Mouse (Mus musculus) stomach, embryonic 15.5 days (tissue): ENCODE results near the gene Igsf21. TPM values are rescaled to one million over a fixed set of nuclear protein-coding genes. Genes with fewer than 3 reads are reported as not detected.

ENCODE experiments used
- ATAC-seq: fragments of 200-750 bp; cut with Nextera tagmentation; 2 replicates; pipeline ENCODE4 v1.8.0; 2017; ENCODE audit warnings: low read depth, moderate number of reproducible peaks, moderate TSS enrichment; ENCODE audit not compliant: insufficient read depth, low FRiP score
- H3K27ac ChIP-seq: fragments of 300-500 bp; sonication (generic); 2 replicates; pipeline ENCODE4 v1.5.1; 2015; ENCODE audit warnings: mild to moderate bottlenecking, inconsistent platforms
- H3K27me3 ChIP-seq: fragments of 300-500 bp; sonication (generic); replicated peaks from 2 replicates; pipeline ENCODE4 v1.6.1; 2015; ENCODE audit warnings: inconsistent platforms
- H3K36me3 ChIP-seq: fragments of 300-500 bp; sonication (generic); 2 replicates; pipeline ENCODE4 v1.6.1; 2015; ENCODE audit warnings: inconsistent platforms
- H3K4me1 ChIP-seq: fragments of 300-500 bp; sonication (generic); 2 replicates; pipeline ENCODE4 v1.6.1; 2015; ENCODE audit warnings: inconsistent platforms
- H3K4me2 ChIP-seq: fragments of 300-500 bp; sonication (generic); 2 replicates; pipeline ENCODE4 v1.6.1; 2015; ENCODE audit warnings: mild to moderate bottlenecking, inconsistent platforms
- H3K4me3 ChIP-seq: fragments of 300-500 bp; sonication (generic); replicated peaks from 2 replicates; pipeline ENCODE4 v1.5.1; 2015; ENCODE audit warnings: inconsistent platforms
- H3K9ac ChIP-seq: fragments of 300-500 bp; sonication (generic); 2 replicates; pipeline ENCODE4 v1.6.1; 2015; ENCODE audit warnings: inconsistent platforms
- H3K9me3 ChIP-seq: fragments of 300-500 bp; sonication (generic); 2 replicates; pipeline ENCODE4 v1.6.1; 2016; ENCODE audit warnings: inconsistent platforms
- WGBS: fragments of 180-500 bp; shearing (Covaris S2); methylation state at CpG from one replicate; pipeline ENCODE4 v1.1.7; 2015; 5-methylcytosine and 5-hydroxymethylcytosine counted together
- polyA plus RNA-seq: library from polyadenylated mRNA; unstranded; fragments of >200 nt; fragmentation: Nextera tagmentation; extraction: Ambion mirVana; gene quantifications from 2 replicates; pipeline ENCODE4 v1.2.1, GENCODE M21; 2015

Gene Igsf21
- polyA plus RNA-seq, 1 experiment from 2014 or later: 1.8 TPM

DNA sequence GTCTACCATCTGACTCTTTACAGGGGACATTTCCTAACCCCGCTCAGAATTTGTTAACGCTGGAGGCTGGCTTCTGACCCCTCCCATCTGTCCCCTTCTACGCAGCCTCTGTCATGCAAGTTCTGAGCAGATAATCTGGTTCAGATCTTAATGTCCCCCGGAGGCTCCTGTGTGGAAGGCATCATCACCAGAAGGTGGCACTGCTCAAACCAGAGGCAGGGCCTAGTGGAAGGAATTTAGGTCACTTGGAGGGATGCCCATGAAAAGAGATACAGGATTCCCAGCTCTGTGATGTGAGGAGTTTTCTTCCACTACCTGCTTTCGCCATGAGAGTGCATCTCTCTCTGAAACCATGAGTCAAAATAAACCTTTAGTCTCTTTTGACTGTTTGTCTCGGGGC is 67.0 kb downstream of the Igsf21 start:
- Histone ChIP-seq H3K4me3 (no peak overlapping the region), H3K27me3 (0 out of 2 replicates have a peak, but pooled peaks cover 3% of the 10 kb centered on the region)
- 78% methylated on average over 6 of the region's 6 CpGs for WGBS

DNA sequence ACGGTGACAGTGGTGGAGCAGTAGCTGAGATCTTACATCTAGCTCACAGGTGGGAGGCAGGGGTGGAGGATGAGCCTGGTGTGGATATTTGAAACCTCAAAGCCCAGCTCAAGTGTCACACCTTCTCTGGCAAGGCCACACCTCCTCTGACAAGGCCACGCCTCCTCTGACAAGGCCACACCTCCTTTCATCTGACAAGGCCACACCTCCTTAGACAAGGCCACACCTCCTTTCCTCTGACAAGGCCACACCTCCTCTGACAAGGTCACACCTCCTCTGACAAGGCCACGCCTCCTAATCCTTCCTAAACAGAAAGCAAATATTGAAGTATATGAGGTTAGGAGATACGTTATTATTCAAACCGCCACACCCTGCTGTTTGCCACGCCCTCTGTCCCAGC is 69.5 kb downstream of the Igsf21 start:
- no peaks in the 10 kb centered on the region for H3K36me3 ChIP-seq
- no peaks in the 10 kb centered on the region for H3K4me1 ChIP-seq
- H3K27ac ChIP-seq: no peak overlapping the region
- no peak overlapping the region for H3K4me3 ChIP-seq
- 0 out of 2 replicates have a peak, but pooled peaks cover 3% of the 10 kb centered on the region for H3K27me3 ChIP-seq
- 82% methylated on average over 6 of the region's 6 CpGs for WGBS
- no peak overlapping the region for H3K4me2 ChIP-seq
- ATAC-seq: no peak
- no peaks in the 10 kb centered on the region for H3K9me3 ChIP-seq
- H3K9ac ChIP-seq: no peak overlapping the region

More for the DNA sequence above, 67.0 kb downstream of the Igsf21 start:
- no peaks in the 10 kb centered on the region for H3K36me3 ChIP-seq
- no peak overlapping the region for H3K27ac ChIP-seq
- H3K9ac ChIP-seq: no peak overlapping the region
- no peak for ATAC-seq
- H3K4me2 ChIP-seq: no peak overlapping the region
- no peaks in the 10 kb centered on the region for H3K9me3 ChIP-seq
- H3K4me1 ChIP-seq: no peaks in the 10 kb centered on the region

- no peak for ATAC-seq
- Histone ChIP-seq H3K4me3 (no peak overlapping the region), H3K36me3 (no peaks in the 10 kb centered on the region), H3K9me3 (no peaks in the 10 kb centered on the region), H3K27ac (no peak overlapping the region), H3K9ac (no peak overlapping the region), H3K27me3 (no peaks in the 10 kb centered on the region), H3K4me2 (0 out of 2 replicates have a peak overlapping the region, but pooled peaks have one; percentile 8), H3K4me1 (no peaks in the 10 kb centered on the region)
- 26% methylated on average over 13 of the region's 13 CpGs for WGBS
Measured at GRCm38 (mm10) chr4:140173746-140174399, 72.7 kb downstream of the Igsf21 start.

DNA sequence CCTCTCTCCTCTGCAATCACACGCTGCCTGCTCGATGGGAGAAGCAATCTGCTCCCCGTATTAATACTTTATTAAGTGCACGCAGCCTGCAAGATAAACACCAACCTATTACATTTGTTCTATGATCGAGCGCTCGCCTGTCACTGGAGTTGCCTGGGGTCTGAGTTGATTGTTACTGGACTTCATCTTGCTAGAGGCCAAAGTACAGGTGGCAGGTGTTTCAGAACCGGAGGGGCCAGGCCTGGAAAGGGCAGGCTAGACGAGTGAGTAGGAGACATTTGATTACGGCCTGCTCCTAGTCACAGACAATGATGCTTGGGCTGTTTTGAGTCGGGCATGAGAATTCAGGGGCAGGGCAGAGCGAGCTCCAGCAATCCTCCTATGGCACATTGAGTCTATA is 73.5 kb downstream of the Igsf21 start:
- Histone ChIP-seq H3K4me3 (no peak overlapping the region), H3K9ac (no peak overlapping the region), H3K4me2 (no peak overlapping the region), H3K27ac (no peak overlapping the region), H3K4me1 (no peaks in the 10 kb centered on the region), H3K9me3 (no peaks in the 10 kb centered on the region), H3K27me3 (no peaks in the 10 kb centered on the region), H3K36me3 (no peaks in the 10 kb centered on the region)
- no peak; the same call in 1 of the 2 replicates for ATAC-seq
- 55% methylated on average over 12 of the region's 12 CpGs for WGBS

GRCm38 (mm10) chr4:140171917-140172316 is 74.7 kb downstream of the Igsf21 start:
- Histone ChIP-seq H3K9me3 (no peaks in the 10 kb centered on the region), H3K36me3 (no peaks in the 10 kb centered on the region), H3K27me3 (no peaks in the 10 kb centered on the region), H3K9ac (no peak overlapping the region), H3K4me1 (no peaks in the 10 kb centered on the region), H3K4me2 (no peak overlapping the region), H3K27ac (no peak overlapping the region), H3K4me3 (no peak overlapping the region)
- 50% methylated on average over 1 of the region's 1 CpGs for WGBS
- ATAC-seq: no peak

DNA sequence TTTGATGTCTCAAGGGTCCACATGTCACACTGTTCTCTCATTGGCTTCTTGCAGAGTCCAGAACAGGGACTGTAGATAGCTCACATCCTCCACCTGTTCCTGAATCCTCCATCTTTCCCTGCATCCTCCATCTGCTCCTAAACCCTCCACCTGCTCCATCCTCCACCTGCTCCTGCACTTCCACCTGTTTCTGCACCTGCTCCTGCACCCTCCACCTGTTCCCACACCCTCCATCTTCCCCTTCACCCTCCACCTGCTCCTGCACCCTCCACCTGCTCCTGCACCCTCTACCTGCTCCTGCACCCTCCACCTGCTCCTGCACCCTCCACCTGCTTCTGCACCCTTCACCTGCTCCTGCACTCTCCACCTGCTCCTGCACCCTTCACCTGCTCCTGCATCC is 75.4 kb downstream of the Igsf21 start:
- Histone ChIP-seq H3K4me1 (no peaks in the 10 kb centered on the region), H3K4me3 (no peak overlapping the region)
- ATAC-seq: no peak

DNA sequence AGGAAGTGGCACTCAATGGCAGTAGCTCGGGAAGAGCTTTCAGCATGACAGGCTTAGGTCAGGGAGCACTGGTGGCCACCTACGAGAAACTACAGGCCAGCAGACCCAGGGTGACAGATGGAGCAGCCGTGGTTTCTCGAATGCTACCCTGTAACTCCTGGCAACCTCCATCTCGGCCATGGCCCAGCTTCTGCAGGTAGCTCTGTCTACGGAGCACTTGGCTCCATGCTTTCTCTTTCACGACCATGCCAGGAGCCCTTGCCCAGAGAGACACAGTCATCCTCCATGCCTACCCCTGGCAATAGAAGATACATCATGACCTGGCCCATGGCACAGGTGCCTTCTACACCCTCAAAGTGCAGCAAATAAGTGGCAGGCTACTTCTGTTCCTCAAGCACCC is 80.7 kb downstream of the Igsf21 start:
- Histone ChIP-seq H3K27me3 (no peaks in the 10 kb centered on the region), H3K9ac (no peak overlapping the region), H3K4me1 (no peaks in the 10 kb centered on the region), H3K4me2 (no peak overlapping the region), H3K4me3 (no peak overlapping the region), H3K36me3 (no peaks in the 10 kb centered on the region), H3K9me3 (no peaks in the 10 kb centered on the region), H3K27ac (no peak overlapping the region)
- 75% methylated on average over 7 of the region's 7 CpGs for WGBS
- ATAC-seq: no peak

More for the DNA sequence above, 75.4 kb downstream of the Igsf21 start:
- Histone ChIP-seq H3K27me3 (no peaks in the 10 kb centered on the region), H3K27ac (no peak overlapping the region), H3K9me3 (no peaks in the 10 kb centered on the region), H3K4me2 (no peak overlapping the region), H3K36me3 (no peaks in the 10 kb centered on the region), H3K9ac (no peak overlapping the region)

DNA sequence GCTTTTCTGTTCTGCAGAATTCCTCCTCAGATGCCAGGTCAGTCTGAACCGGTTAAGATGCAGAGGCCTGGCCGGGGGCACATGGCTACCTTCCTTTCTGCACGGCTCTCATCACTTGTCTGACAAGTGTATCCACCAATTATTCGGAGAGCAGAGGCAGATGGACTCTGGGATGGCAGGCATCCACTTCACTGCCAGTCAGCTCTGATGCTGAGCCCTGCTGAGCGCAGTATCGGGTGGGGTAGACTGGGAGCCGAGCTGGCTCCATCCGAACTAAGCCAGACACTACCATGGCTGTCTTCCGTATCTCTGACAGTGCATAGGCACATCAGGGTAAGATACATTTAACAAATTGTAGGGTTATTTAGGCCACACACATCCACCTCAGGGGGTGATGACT is 81.9 kb downstream of the Igsf21 start:
- 86% methylated on average over 9 of the region's 9 CpGs for WGBS
- Histone ChIP-seq H3K9me3 (no peaks in the 10 kb centered on the region), H3K9ac (no peak overlapping the region), H3K4me1 (no peaks in the 10 kb centered on the region), H3K27ac (no peak overlapping the region), H3K36me3 (no peaks in the 10 kb centered on the region), H3K4me3 (no peak overlapping the region), H3K27me3 (no peaks in the 10 kb centered on the region), H3K4me2 (no peak overlapping the region)
- ATAC-seq: no peak

DNA sequence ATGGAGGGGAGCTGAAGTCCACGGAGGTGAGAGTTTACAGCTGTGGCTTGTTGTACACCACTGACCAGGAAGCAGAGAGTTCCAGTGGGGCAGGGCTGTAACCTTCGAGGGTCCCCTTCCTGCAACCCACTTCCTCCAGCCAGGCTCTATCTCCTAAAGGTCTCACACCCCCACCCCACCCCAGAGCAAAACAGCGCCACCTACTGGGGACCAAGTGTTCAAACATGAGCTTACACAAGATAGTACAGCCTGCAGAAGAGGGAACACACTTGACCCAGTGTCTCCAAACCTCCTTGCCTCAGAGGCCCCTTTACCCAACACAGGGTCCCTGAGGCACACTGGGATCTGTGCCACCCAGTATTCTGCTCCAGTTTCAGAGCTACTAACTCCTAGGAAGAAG is 87.0 kb downstream of the Igsf21 start:
- ATAC-seq: no peak
- Histone ChIP-seq H3K27me3 (no peaks in the 10 kb centered on the region), H3K9ac (no peak overlapping the region), H3K36me3 (no peaks in the 10 kb centered on the region), H3K4me1 (no peaks in the 10 kb centered on the region), H3K27ac (no peak overlapping the region), H3K4me3 (no peak overlapping the region), H3K4me2 (no peak overlapping the region), H3K9me3 (no peaks in the 10 kb centered on the region)
- 27% methylated on average over 3 of the region's 3 CpGs for whole genome bisulfite sequencing

DNA sequence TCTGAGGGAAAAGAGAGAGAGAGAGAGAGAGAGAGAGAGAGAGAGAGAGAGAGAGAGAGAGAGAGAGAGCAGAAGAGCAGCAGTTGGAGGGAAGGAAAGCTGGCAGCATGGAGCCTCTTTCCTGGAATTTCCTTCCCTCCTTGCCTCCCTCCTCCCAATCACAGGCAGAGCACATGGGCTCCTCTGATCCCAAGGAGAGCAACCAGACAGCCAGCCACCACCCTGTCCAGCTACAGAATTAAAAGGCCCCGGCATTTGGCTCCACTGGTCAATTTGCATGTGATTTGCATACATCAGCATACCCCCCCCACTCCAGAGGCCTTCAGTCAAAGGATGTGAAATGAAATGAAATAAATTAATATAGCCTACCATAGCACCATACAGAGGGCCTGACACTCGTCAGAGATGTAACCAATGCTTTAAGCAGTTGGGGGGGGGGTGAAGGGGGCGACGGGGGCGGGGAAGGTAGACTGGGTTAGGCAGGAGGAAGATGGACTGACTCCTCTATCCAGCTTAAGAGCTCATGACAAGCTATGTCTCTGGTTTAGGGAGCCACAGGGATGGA is 91.6 kb downstream of the Igsf21 start:
- WGBS: 57% methylated on average over 5 of the region's 5 CpGs
- Histone ChIP-seq H3K4me2 (no peak overlapping the region), H3K36me3 (no peaks in the 10 kb centered on the region), H3K27me3 (no peaks in the 10 kb centered on the region), H3K9ac (no peak overlapping the region), H3K27ac (no peak overlapping the region), H3K9me3 (no peaks in the 10 kb centered on the region), H3K4me1 (no peaks in the 10 kb centered on the region), H3K4me3 (no peak overlapping the region)
- no peak for ATAC-seq

- no peak overlapping the region for H3K4me2 ChIP-seq
- no peaks in the 10 kb centered on the region for H3K4me1 ChIP-seq
- 61% methylated on average over 5 of the region's 5 CpGs for WGBS
- no peaks in the 10 kb centered on the region for H3K27me3 ChIP-seq
- H3K36me3 ChIP-seq: no peaks in the 10 kb centered on the region
- no peak for ATAC-seq
- H3K4me3 ChIP-seq: no peak overlapping the region
- no peak overlapping the region for H3K27ac ChIP-seq
- H3K9me3 ChIP-seq: no peaks in the 10 kb centered on the region
- no peak overlapping the region for H3K9ac ChIP-seq
Measured at GRCm38 (mm10) chr4:140154484-140154883, 92.1 kb downstream of the Igsf21 start.

DNA sequence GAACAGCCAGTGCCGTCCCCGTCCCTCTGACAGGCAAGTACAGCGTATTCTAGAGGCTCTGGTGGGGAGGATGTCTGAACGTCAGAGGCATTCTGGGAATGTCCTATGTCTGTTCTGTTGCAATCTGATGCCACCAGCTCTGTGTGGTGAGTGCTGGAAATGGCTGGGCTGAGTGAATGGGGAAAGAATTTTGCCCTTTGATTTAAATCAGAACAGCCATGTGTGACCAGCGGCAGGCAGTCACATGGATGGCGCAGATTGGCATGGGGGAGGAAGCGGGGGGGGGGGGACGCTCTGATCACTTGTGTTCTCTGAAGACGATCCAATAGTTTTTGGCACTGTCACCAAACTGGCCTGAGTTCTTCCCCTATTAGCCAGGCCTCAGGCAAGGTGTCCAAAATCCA is 92.9 kb downstream of the Igsf21 start:
- H3K4me3 ChIP-seq: no peak overlapping the region
- no peaks in the 10 kb centered on the region for H3K9me3 ChIP-seq
- ATAC-seq: no peak
- H3K27ac ChIP-seq: no peak overlapping the region
- no peak overlapping the region for H3K4me2 ChIP-seq
- no peaks in the 10 kb centered on the region for H3K4me1 ChIP-seq
- H3K27me3 ChIP-seq: no peaks in the 10 kb centered on the region
- no peaks in the 10 kb centered on the region for H3K36me3 ChIP-seq
- H3K9ac ChIP-seq: no peak overlapping the region
- WGBS: 70% methylated on average over 9 of the region's 9 CpGs

GRCm38 (mm10) chr4:140153101-140153500 is 93.5 kb downstream of the Igsf21 start:
- no peaks in the 10 kb centered on the region for H3K4me1 ChIP-seq
- no peak overlapping the region for H3K9ac ChIP-seq
- H3K36me3 ChIP-seq: no peaks in the 10 kb centered on the region
- no peak overlapping the region for H3K4me2 ChIP-seq
- H3K27ac ChIP-seq: no peak overlapping the region
- WGBS: 30% methylated on average over 7 of the region's 7 CpGs
- H3K4me3 ChIP-seq: no peak overlapping the region
- ATAC-seq: no peak
- H3K9me3 ChIP-seq: no peaks in the 10 kb centered on the region
- no peaks in the 10 kb centered on the region for H3K27me3 ChIP-seq
